8 mouse cellular contexts compared by ENCODE assay signal in the genomic region with DNA sequence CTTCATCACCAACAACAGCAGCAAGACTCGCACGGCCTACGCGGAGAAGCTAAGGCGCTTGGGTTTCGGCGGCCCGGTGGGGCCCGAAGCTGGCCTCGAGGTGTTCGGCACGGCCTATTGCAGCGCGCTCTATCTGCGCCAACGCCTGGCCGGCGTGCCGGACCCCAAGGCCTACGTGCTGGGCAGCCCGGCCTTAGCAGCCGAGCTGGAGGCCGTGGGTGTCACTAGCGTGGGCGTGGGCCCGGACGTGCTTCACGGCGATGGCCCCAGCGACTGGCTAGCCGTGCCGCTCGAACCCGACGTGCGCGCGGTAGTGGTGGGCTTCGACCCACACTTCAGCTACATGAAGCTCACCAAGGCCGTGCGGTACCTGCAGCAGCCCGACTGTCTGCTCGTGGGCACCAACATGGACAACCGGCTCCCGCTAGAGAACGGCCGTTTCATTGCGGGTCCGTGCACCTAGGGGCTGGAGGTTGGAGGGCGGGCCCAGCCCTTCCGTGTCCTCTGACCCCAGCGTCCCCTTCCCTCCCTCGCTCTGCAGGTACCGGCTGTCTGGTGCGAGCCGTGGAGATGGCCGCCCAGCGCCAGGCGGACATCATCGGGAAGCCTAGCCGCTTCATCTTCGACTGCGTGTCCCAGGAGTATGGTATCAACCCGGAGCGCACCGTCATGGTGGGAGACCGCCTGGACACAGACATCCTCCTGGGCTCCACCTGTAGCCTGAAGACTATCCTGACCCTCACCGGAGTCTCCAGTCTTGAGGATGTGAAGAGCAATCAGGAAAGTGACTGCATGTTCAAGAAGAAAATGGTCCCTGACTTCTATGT. TPM values are rescaled to one million over a fixed set of nuclear protein-coding genes. Genes with fewer than 3 reads are reported as not detected.
DNase-seq lines count a peak whose midpoint lies in the region; ATAC-seq lines count a peak whose summit lies in the region.

No protein-coding gene starts in this region.

- WGBS in embryonic facial prominence, embryonic 15.5 days, result under 1% methylated on average over 68 of the region's 68 CpGs
- WGBS in hindbrain, embryonic 15.5 days, result under 1% methylated on average over 68 of the region's 68 CpGs
- under 1% methylated on average over 68 of the region's 68 CpGs for WGBS in liver, embryonic 15.5 days (ENCODE audit: insufficient replicate concordance)

- peak overlapping the region; percentile 75 for H3K9ac ChIP-seq in embryonic facial prominence, embryonic 15.5 days
- peak overlapping the region; percentile 88 for H3K9ac ChIP-seq in hindbrain, embryonic 15.5 days
- H3K9ac ChIP-seq in liver, embryonic 15.5 days, result peak overlapping the region; percentile 96

- H3K27me3 ChIP-seq in embryonic facial prominence, embryonic 15.5 days, result no peaks in the 10 kb centered on the region
- no peaks in the 10 kb centered on the region for H3K27me3 ChIP-seq in hindbrain, embryonic 15.5 days
- no peaks in the 10 kb centered on the region for H3K27me3 ChIP-seq in liver, embryonic 15.5 days

- H3K9me3 ChIP-seq in embryonic facial prominence, embryonic 15.5 days (replicated peaks), result no peaks in the 10 kb centered on the region
- no peaks in the 10 kb centered on the region for H3K9me3 ChIP-seq in hindbrain, embryonic 15.5 days
- H3K9me3 ChIP-seq in liver, embryonic 15.5 days (replicated peaks), result no peaks in the 10 kb centered on the region

- intact Hi-C loops in left cerebral cortex, postnatal 36 days (cut with DNase I), result no loop called here

- peaks cover 25% of the 10 kb centered on the region for H3K4me1 ChIP-seq in embryonic facial prominence, embryonic 15.5 days
- H3K4me1 ChIP-seq in hindbrain, embryonic 15.5 days (replicated peaks), result peaks cover 35% of the 10 kb centered on the region
- peaks cover 44% of the 10 kb centered on the region for H3K4me1 ChIP-seq in liver, embryonic 15.5 days (replicated peaks)

- DNase-seq in left cerebral cortex, postnatal 36 days (ENCODE audit: low spot score in 2 of 2), result peak; percentile 55 to 65
- DNase-seq in left cerebral cortex, adult 9 months (ENCODE audit: low spot score in 2 of 2), result no peak
- peak; percentile 67 for DNase-seq in adrenal gland, postnatal 14 days
- DNase-seq in right cerebral cortex, postnatal 14 days, result peak; percentile 56
- DNase-seq in urinary bladder, adult 2 months (ENCODE audit: low spot score), result no peak

- H3K27ac ChIP-seq in embryonic facial prominence, embryonic 15.5 days (replicated peaks), result 0 out of 2 replicates have a peak overlapping the region, but pooled peaks have one; percentile 35
- peak overlapping the region; percentile 92 for H3K27ac ChIP-seq in hindbrain, embryonic 15.5 days (replicated peaks)
- H3K27ac ChIP-seq in liver, embryonic 15.5 days (replicated peaks), result peak overlapping the region; percentile 97

- H3K36me3 ChIP-seq in embryonic facial prominence, embryonic 15.5 days, result peaks cover 24% of the 10 kb centered on the region
- H3K36me3 ChIP-seq in hindbrain, embryonic 15.5 days, result peaks cover 19% of the 10 kb centered on the region
- H3K36me3 ChIP-seq in liver, embryonic 15.5 days (replicated peaks), result peaks cover 44% of the 10 kb centered on the region

- peak; percentile 48; the same call in 1 of the 2 replicates for ATAC-seq in embryonic facial prominence, embryonic 15.5 days (ENCODE audit: insufficient number of reproducible peaks, low FRiP score, low TSS enrichment, low read depth)
- ATAC-seq in hindbrain, embryonic 15.5 days (ENCODE audit: low FRiP score, low read depth), result peak; percentile 7; the same call in 1 of the 2 replicates
- ATAC-seq in liver, embryonic 15.5 days (ENCODE audit: insufficient read depth), result peak; percentile 35

- H3K4me3 ChIP-seq in embryonic facial prominence, embryonic 15.5 days (replicated peaks), result peak overlapping the region; percentile 84
- H3K4me3 ChIP-seq in hindbrain, embryonic 15.5 days, result peak overlapping the region; percentile 89
- H3K4me3 ChIP-seq in liver, embryonic 15.5 days (replicated peaks), result peak overlapping the region; percentile 95

- peak overlapping the region; percentile 96 for H3K4me2 ChIP-seq in embryonic facial prominence, embryonic 15.5 days (replicated peaks)
- H3K4me2 ChIP-seq in hindbrain, embryonic 15.5 days, result peak overlapping the region; percentile 94
- peak overlapping the region; percentile 96 for H3K4me2 ChIP-seq in liver, embryonic 15.5 days

RNA-seq across cellular contexts. Expression of gene Pgp, which starts 0.7 kb away (rescaled TPM):
- total RNA-seq in left cerebral cortex, postnatal 36 days (2021), result 10 to 100 TPM; 60.4 to 75.1 TPM
- total RNA-seq in adrenal gland, postnatal 14 days (2021), result 55.8 and 59.0 TPM in 2 replicates
- polyA plus RNA-seq in embryonic facial prominence, embryonic 15.5 days (2015; fragmentation: Nextera tagmentation; extraction: Ambion mirVana), result 48.9 and 50.6 TPM in 2 replicates
- polyA plus RNA-seq in hindbrain, embryonic 15.5 days (2015; fragmentation: Nextera tagmentation; extraction: Ambion mirVana), result 72.6 and 75.6 TPM in 2 replicates
- 60.5 and 61.2 TPM in 2 replicates for polyA plus RNA-seq in liver, embryonic 15.5 days (2015; fragmentation: Nextera tagmentation; extraction: Ambion mirVana)
- polyA plus RNA-seq in urinary bladder, adult 2 months (2012; rRNA removed), result 31.8 and 33.5 TPM in 2 replicates

RNA-seq across cellular contexts. Expression of gene E4f1, which starts 0.8 kb away (rescaled TPM):
- total RNA-seq in left cerebral cortex, postnatal 36 days (2021), result 10 to 100 TPM; 26.2 to 40.9 TPM
- 16.2 and 19.4 TPM in 2 replicates for total RNA-seq in adrenal gland, postnatal 14 days (2021)
- 37.0 and 39.8 TPM in 2 replicates for polyA plus RNA-seq in embryonic facial prominence, embryonic 15.5 days (2015; fragmentation: Nextera tagmentation; extraction: Ambion mirVana)
- 46.7 and 50.5 TPM in 2 replicates for polyA plus RNA-seq in hindbrain, embryonic 15.5 days (2015; fragmentation: Nextera tagmentation; extraction: Ambion mirVana)
- polyA plus RNA-seq in liver, embryonic 15.5 days (2015; fragmentation: Nextera tagmentation; extraction: Ambion mirVana), result 11.5 and 14.2 TPM in 2 replicates
- polyA plus RNA-seq in urinary bladder, adult 2 months (2012; rRNA removed), result 55.8 and 61.5 TPM in 2 replicates

RNA-seq across cellular contexts. Expression of gene Bricd5, which starts 2.8 kb away (rescaled TPM):
- 1 to 10 TPM in 1 of 2 experiments, under 1 TPM in 1; 0.86 to 1.1 TPM for total RNA-seq in left cerebral cortex, postnatal 36 days (2021)
- 0.75 TPM in 1 of 2 replicates, not detected in the other for total RNA-seq in adrenal gland, postnatal 14 days (2021)
- 0.43 and 0.44 TPM in 2 replicates for polyA plus RNA-seq in embryonic facial prominence, embryonic 15.5 days (2015; fragmentation: Nextera tagmentation; extraction: Ambion mirVana)
- polyA plus RNA-seq in hindbrain, embryonic 15.5 days (2015; fragmentation: Nextera tagmentation; extraction: Ambion mirVana), result 0.34 and 0.77 TPM in 2 replicates
- 0.13 TPM in 1 of 2 replicates, not detected in the other for polyA plus RNA-seq in liver, embryonic 15.5 days (2015; fragmentation: Nextera tagmentation; extraction: Ambion mirVana)
- polyA plus RNA-seq in urinary bladder, adult 2 months (2012; rRNA removed), result 0.10 and 0.19 TPM in 2 replicates

RNA-seq across cellular contexts. Expression of gene Mlst8, which starts 8.0 kb away (rescaled TPM):
- total RNA-seq in left cerebral cortex, postnatal 36 days (2021), result 10 to 100 TPM; 35.1 to 35.8 TPM
- 19.5 and 23.3 TPM in 2 replicates for total RNA-seq in adrenal gland, postnatal 14 days (2021)
- 27.2 and 28.8 TPM in 2 replicates for polyA plus RNA-seq in embryonic facial prominence, embryonic 15.5 days (2015; fragmentation: Nextera tagmentation; extraction: Ambion mirVana)
- 35.4 and 36.0 TPM in 2 replicates for polyA plus RNA-seq in hindbrain, embryonic 15.5 days (2015; fragmentation: Nextera tagmentation; extraction: Ambion mirVana)
- polyA plus RNA-seq in liver, embryonic 15.5 days (2015; fragmentation: Nextera tagmentation; extraction: Ambion mirVana), result 12.0 and 13.6 TPM in 2 replicates
- polyA plus RNA-seq in urinary bladder, adult 2 months (2012; rRNA removed), result 20.9 and 21.7 TPM in 2 replicates

RNA-seq across cellular contexts. Expression of gene Caskin1, which starts 17.5 kb away (rescaled TPM):
- total RNA-seq in left cerebral cortex, postnatal 36 days (2021), result 100 to 1,000 TPM; 110 to 140 TPM
- total RNA-seq in adrenal gland, postnatal 14 days (2021), result 14.8 and 16.1 TPM in 2 replicates
- polyA plus RNA-seq in embryonic facial prominence, embryonic 15.5 days (2015; fragmentation: Nextera tagmentation; extraction: Ambion mirVana), result 2.5 and 4.0 TPM in 2 replicates
- polyA plus RNA-seq in hindbrain, embryonic 15.5 days (2015; fragmentation: Nextera tagmentation; extraction: Ambion mirVana), result 51.4 and 55.0 TPM in 2 replicates
- 0.05 and 0.09 TPM in 2 replicates for polyA plus RNA-seq in liver, embryonic 15.5 days (2015; fragmentation: Nextera tagmentation; extraction: Ambion mirVana)
- 0.76 and 1.1 TPM in 2 replicates for polyA plus RNA-seq in urinary bladder, adult 2 months (2012; rRNA removed)

Comparison
In these comparisons a context has a peak if more than half of its experiments do, and no peak if none do; other contexts are left out.
1. DNase-seq: peak in left cerebral cortex, postnatal 36 days (2 of 2), adrenal gland, postnatal 14 days (single experiment) and right cerebral cortex, postnatal 14 days (single experiment); none in left cerebral cortex, adult 9 months (0 of 2) and urinary bladder, adult 2 months (single experiment).
2. H3K27ac ChIP-seq: peak in every context shown above with its lines; median percentile 97 in liver, embryonic 15.5 days; 92 in hindbrain, embryonic 15.5 days; 35 in embryonic facial prominence, embryonic 15.5 days.
3. Peak in every context shown above with its lines, with median percentiles within 50 percentile points of each other: ATAC-seq, H3K4me2 ChIP-seq, H3K4me3 ChIP-seq and H3K9ac ChIP-seq.